Mouse (Mus musculus) olfactory bulb, adult 2 months (tissue): Measurements from ENCODE around the gene Herc4. TPM values are rescaled to one million over a fixed set of nuclear protein-coding genes. Genes with fewer than 3 reads are reported as not detected.

ENCODE experiments used
- H3K27ac ChIP-seq: fragments of 200-500 bp; 2 replicates; pipeline ENCODE4 v1.5.1; 2012; ENCODE audit warnings: low read depth, low read length; ENCODE audit not compliant: insufficient read depth
- H3K4me1 ChIP-seq: fragments of 200-500 bp; 2 replicates; pipeline ENCODE4 v1.6.1; 2012; ENCODE audit warnings: low read length; ENCODE audit not compliant: control insufficient read depth, insufficient read depth
- H3K4me3 ChIP-seq: fragments of 200-500 bp; 2 replicates; pipeline ENCODE4 v1.5.1; 2012; ENCODE audit warnings: mild to moderate bottlenecking, low read depth, low read length, moderate library complexity; ENCODE audit not compliant: insufficient read depth
- CTCF ChIP-seq: fragments of 200-500 bp; IDR thresholded peaks from 2 replicates; pipeline ENCODE4 v1.5.1; 2012; ENCODE audit warnings: low read depth, mild to moderate bottlenecking, low read length, moderate library complexity; ENCODE audit not compliant: insufficient read depth
- POLR2A ChIP-seq: fragments of 200-500 bp; IDR thresholded peaks from 2 replicates; pipeline ENCODE4 v1.6.1; 2012; ENCODE audit warnings: mild to moderate bottlenecking, low read depth, low read length, moderate library complexity; ENCODE audit not compliant: insufficient read depth
- WGBS: fragments of 180-500 bp; shearing (Covaris S2); methylation state at CpG from one replicate; pipeline ENCODE4 v1.1.7; 2018; 5-methylcytosine and 5-hydroxymethylcytosine counted together
- polyA plus RNA-seq: library from polyadenylated mRNA; stranded (reverse); fragments of >200 nt; gene quantifications from 2 replicates; pipeline ENCODE4 v1.2.4, GENCODE M21; 2012; ENCODE audit warnings: low replicate concordance; ENCODE audit not compliant: missing spikeins, insufficient read depth, insufficient read length

The Herc4 gene
- polyA plus RNA-seq, 1 experiment: not detected

DNA sequence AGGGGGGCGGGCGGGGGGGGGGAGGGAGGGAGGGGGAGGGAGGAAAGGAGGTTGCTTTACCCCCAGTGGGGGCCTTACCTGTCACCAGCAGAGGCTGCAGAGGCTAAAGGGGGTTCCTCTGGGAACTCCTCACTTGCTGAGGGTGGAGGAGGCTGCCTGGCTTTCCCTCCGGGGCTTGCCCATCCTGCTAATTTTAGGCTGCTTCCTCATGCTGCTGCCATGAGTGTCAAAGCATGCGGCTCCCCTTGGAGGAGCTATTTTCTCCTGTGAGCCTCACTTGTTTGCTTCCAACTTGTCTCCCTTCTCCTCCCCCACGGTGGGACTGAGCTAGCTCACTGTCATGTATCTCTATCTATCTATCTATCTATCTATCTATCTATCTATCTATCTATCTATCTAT lies 12.8 kb upstream of the Herc4 start:
- peaks cover 3% of the 10 kb centered on the region; the same call in 1 of the 2 replicates for H3K4me1 ChIP-seq
- no peak overlapping the region for H3K4me3 ChIP-seq
- no peak for TF ChIP-seq POLR2A
- WGBS: 3% methylated on average over 3 of the region's 5 CpGs
- no peak overlapping the region for H3K27ac ChIP-seq

- Histone ChIP-seq H3K4me1 (peaks cover 3% of the 10 kb centered on the region; the same call in 1 of the 2 replicates), H3K4me3 (no peak overlapping the region), H3K27ac (no peak overlapping the region)
- WGBS: 84% methylated on average over 5 of the region's 5 CpGs
- TF ChIP-seq CTCF (no peak), POLR2A (no peak)
Observed at GRCm38 (mm10) chr10:63231630-63232029, 12.0 kb upstream of the Herc4 start.

DNA sequence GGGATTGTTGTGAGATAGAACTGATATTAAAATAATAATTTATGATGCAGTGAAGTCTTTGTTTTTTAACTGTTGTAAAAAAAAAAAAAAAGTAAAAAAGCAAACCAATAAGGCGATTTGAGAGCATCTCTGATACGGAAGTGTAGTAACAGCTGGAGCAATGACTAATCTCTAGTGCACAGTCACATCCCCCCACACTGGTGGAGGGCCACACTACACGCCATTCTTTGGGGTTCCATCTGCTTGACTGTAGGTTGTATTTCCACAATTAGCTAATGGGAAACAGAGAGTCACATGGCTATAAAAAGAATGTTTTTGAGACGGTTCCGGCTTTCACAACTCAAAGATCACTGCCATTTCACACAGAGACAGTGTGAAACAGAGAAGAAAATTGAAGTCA lies 9.5 kb upstream of the Herc4 start:
- WGBS: 46% methylated on average over 5 of the region's 5 CpGs

DNA sequence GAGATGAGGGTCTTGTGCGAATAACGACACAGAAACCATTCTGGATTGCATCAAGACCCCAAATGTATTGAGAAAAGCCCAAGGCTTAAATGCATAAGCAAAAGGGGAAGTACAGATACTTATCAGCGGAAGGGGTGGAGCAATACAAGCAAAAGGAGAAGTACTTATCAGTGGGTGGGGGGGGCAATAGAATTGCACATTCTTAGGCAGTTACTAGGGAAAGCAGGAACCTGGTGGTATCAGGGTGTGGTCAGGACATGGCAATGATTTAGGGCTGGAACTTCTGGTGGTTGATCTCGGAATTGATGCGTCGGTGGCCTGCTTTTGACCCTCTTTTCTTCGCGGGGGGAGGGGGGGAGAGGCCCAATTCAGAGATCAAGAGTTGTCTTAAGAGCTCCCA lies 7.7 kb upstream of the Herc4 start:
- no peak overlapping the region for H3K27ac ChIP-seq
- no peak for TF ChIP-seq POLR2A
- no peak for TF ChIP-seq CTCF
- 81% methylated on average over 8 of the region's 8 CpGs for WGBS
- H3K4me3 ChIP-seq: no peak overlapping the region
- peaks cover 1% of the 10 kb centered on the region; the same call in 1 of the 2 replicates for H3K4me1 ChIP-seq

More for the DNA sequence above, 9.5 kb upstream of the Herc4 start:
- H3K27ac ChIP-seq: no peak overlapping the region
- TF ChIP-seq POLR2A (no peak), CTCF (no peak)
- peaks cover 3% of the 10 kb centered on the region; the same call in 1 of the 2 replicates for H3K4me1 ChIP-seq
- no peak overlapping the region for H3K4me3 ChIP-seq

DNA sequence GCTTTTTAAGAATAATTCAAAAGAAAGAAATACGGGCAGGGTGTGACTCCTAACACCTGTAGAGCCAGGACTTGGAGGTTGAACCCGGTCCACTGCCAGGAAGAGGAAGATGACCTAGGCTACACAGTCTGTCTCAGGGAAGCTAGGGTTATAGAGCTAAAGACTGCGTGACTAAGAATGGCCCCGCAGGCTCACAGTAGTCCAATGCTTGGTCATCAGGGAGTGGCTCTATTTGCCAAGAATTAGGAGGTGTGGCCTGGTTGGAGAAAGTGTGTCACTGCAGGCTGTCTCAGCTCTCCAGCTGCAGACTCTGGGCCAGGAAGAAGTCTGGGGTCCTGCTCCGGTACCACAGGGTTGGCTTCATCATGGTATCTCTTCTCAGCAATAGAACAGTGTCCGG lies 6.9 kb upstream of the Herc4 start:
- WGBS: 95% methylated on average over 6 of the region's 6 CpGs
- Histone ChIP-seq H3K4me1 (no peaks in the 10 kb centered on the region), H3K27ac (no peak overlapping the region), H3K4me3 (no peak overlapping the region)
- TF ChIP-seq CTCF: no peak
- no peak for TF ChIP-seq POLR2A

DNA sequence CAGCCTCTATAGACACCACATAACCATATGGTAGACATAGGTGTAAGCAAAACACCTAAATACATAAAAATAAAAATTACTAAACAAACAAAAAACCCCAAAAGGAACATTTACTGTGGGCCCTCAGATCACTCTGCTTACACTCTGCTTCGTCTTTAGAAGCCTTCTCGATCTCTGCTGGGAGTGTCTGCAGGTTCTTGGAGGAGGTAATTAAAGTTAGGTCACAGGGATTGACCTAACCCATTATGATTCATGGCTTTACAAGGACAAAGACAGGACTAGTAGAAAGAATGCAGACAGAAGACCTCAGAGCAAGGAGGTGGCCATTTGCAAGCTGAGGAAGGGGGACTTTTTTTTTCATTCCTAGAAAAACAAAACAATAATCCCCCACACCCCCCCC lies 6.4 kb upstream of the Herc4 start:
- H3K27ac ChIP-seq: no peak overlapping the region
- no peak overlapping the region for H3K4me3 ChIP-seq
- whole genome bisulfite sequencing: 71% methylated on average over 2 of the region's 2 CpGs
- TF ChIP-seq POLR2A: no peak
- TF ChIP-seq CTCF: no peak
- H3K4me1 ChIP-seq: no peaks in the 10 kb centered on the region

- H3K4me1 ChIP-seq: no peaks in the 10 kb centered on the region
- H3K27ac ChIP-seq: no peak overlapping the region
- WGBS: 76% methylated on average over 4 of the region's 4 CpGs
- TF ChIP-seq POLR2A (no peak), CTCF (no peak)
- H3K4me3 ChIP-seq: no peak overlapping the region
Observed at GRCm38 (mm10) chr10:63238090-63238489, 5.5 kb upstream of the Herc4 start.

- no peak overlapping the region for H3K4me3 ChIP-seq
- WGBS: 90% methylated on average over 2 of the region's 2 CpGs
- TF ChIP-seq CTCF (no peak), POLR2A (no peak)
- H3K27ac ChIP-seq: no peak overlapping the region
- no peaks in the 10 kb centered on the region for H3K4me1 ChIP-seq
Observed at GRCm38 (mm10) chr10:63239848-63240247, 3.8 kb upstream of the Herc4 start.

GRCm38 (mm10) chr10:63240868-63241271 lies 2.7 kb upstream of the Herc4 start:
- H3K27ac ChIP-seq: no peak overlapping the region
- WGBS: 70% methylated on average over 2 of the region's 2 CpGs
- TF ChIP-seq POLR2A: no peak
- TF ChIP-seq CTCF: no peak
- no peak overlapping the region for H3K4me3 ChIP-seq
- no peaks in the 10 kb centered on the region for H3K4me1 ChIP-seq
